Mouse (Mus musculus) heart, postnatal 14 days (tissue): ENCODE data around the gene Cyp4f13. TPM values are rescaled to one million over a fixed set of nuclear protein-coding genes. Genes with fewer than 3 reads are reported as not detected.
A peak's percentile ranks its signal among the peaks of the same experiment; 100 is the strongest.

Source experiments
- DNase-seq, 2 experiments: peaks; one replicate each; pipeline ENCODE4 v3.0.0; 2021 to 2022
- intact Hi-C: fragments of 180-260 bp; cut with DNase I; formaldehyde crosslinking; loops from one replicate; pipeline ENCODE4 v1.15.1; 2025
- total RNA-seq, 2 experiments: library from RNA; stranded (reverse); gene quantifications; 2 replicates each; pipeline ENCODE4 v1.2.3; 2021

Gene Cyp4f13
- total RNA-seq, 2 experiments from 2014 or later, result 13.8 to 22.3 TPM

GRCm38 (mm10) chr17:32919123-32919522, 28.1 kb downstream of the Cyp4f13 start:
- intact Hi-C loops, result no loop called here
- no peak for DNase-seq

GRCm38 (mm10) chr17:32917131-32917530, 30.1 kb downstream of the Cyp4f13 start, which contains the start of gene Cyp4f14:
Gene Cyp4f14, minus strand, starts transcription at chr17:32917342.
- peak; percentile 8 to 43 for DNase-seq
- intact Hi-C loops, result no loop called here

- DNase-seq, result no peak
- intact Hi-C loops, result no loop called here
Observed at GRCm38 (mm10) chr17:32916075-32916474, 31.1 kb downstream of the Cyp4f13 start.

GRCm38 (mm10) chr17:32906172-32906571, 41.0 kb downstream of the Cyp4f13 start:
- DNase-seq, result no peak
- intact Hi-C loops, result no loop called here

- DNase-seq, result peak; percentile 45 to 64
Observed at GRCm38 (mm10) chr17:32905239-32905638, 42.0 kb downstream of the Cyp4f13 start.

GRCm38 (mm10) chr17:32904414-32904813, 42.8 kb downstream of the Cyp4f13 start:
- no peak for DNase-seq
- intact Hi-C loops, result loop anchor here (2.0 kb wide), 1 partner anchor 46 kb away; no protein-coding TSS in a partner anchor

More at GRCm38 (mm10) chr17:32905239-32905638, 42.0 kb downstream of the Cyp4f13 start:
- intact Hi-C loops, result loop anchor here (2.0 kb wide), 1 partner anchor 46 kb away; no protein-coding TSS in a partner anchor

GRCm38 (mm10) chr17:32901751-32902525, 45.3 kb downstream of the Cyp4f13 start:
- DNase-seq, result no peak
- intact Hi-C loops, result no loop called here

GRCm38 (mm10) chr17:32895421-32895820, 51.8 kb downstream of the Cyp4f13 start:
- DNase-seq, result no peak
- intact Hi-C loops, result loop anchor here (10.0 kb wide), 1 partner anchor 111 kb away; the partner anchor contains the start of gene Zfp871

GRCm38 (mm10) chr17:32893901-32894300, 53.3 kb downstream of the Cyp4f13 start:
- no peak for DNase-seq
- intact Hi-C loops, result loop anchor here (5.0 to 10.0 kb wide), 2 partner anchors 53 to 109 kb away; partner anchors contain the start of genes Cyp4f13 and Zfp871

GRCm38 (mm10) chr17:32891239-32892180, 55.7 kb downstream of the Cyp4f13 start, which contains the start of gene Zfp870:
Gene Zfp870, minus strand, starts transcription at chr17:32891642.
- DNase-seq, result peak; percentile 81 to 91
- intact Hi-C loops, result loop anchor here (5.0 to 10.0 kb wide), 2 partner anchors 56 to 107 kb away; partner anchors contain the start of genes Cyp4f13 and Zfp871

GRCm38 (mm10) chr17:32890852-32891238, 56.4 kb downstream of the Cyp4f13 start:
- intact Hi-C loops, result loop anchor here (5.0 to 10.0 kb wide), 2 partner anchors 56 to 106 kb away; partner anchors contain the start of genes Cyp4f13 and Zfp871
- DNase-seq, result no peak

GRCm38 (mm10) chr17:32889611-32890010, 57.6 kb downstream of the Cyp4f13 start:
- DNase-seq, result no peak
- intact Hi-C loops, result loop anchor here (5.0 to 10.0 kb wide), 2 partner anchors 58 to 105 kb away; partner anchors contain the start of genes Cyp4f13 and Zfp871

- no peak for DNase-seq
- intact Hi-C loops, result no loop called here
Observed at GRCm38 (mm10) chr17:32880320-32881218, 66.6 kb downstream of the Cyp4f13 start.

- intact Hi-C loops, result no loop called here
- DNase-seq, result no peak
Observed at GRCm38 (mm10) chr17:32878773-32879172, 68.4 kb downstream of the Cyp4f13 start.

- intact Hi-C loops, result no loop called here
- DNase-seq, result peak in 1 of 2 experiments; percentile 10
Observed at GRCm38 (mm10) chr17:32877471-32878171, 69.6 kb downstream of the Cyp4f13 start.
